Mouse (Mus musculus) liver (tissue): ENCODE data around the gene Slc9a8.
A peak's percentile ranks its signal among the peaks of the same experiment; 100 is the strongest.

Experiments
- DNase-seq: peaks from one replicate; pipeline ENCODE4 v3.0.0-alpha.2; 2020; ENCODE audit warnings: mixed read lengths

Gene Slc9a8

DNA sequence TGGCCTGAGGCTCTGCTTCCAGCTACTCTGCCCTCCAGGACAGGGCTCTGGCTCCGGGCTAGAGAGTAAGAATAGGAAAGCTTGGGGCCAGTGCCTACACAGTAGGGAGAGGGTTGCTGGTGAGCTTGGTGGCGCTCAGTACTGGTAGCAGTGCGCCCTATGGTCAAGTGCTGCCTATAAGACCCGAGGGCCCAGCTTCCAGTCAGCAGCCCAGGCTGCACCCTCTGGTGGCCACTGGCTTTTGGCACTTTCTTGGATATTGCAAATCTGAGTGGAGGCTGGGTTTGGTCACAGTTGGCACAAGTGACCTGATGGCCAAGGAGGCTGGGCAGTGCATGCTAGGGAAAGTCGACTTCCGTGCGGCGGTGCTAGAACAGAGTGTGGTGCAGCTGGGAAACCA lies 29.1 kb downstream of the Slc9a8 start:
- DNase-seq, result no peak

DNA sequence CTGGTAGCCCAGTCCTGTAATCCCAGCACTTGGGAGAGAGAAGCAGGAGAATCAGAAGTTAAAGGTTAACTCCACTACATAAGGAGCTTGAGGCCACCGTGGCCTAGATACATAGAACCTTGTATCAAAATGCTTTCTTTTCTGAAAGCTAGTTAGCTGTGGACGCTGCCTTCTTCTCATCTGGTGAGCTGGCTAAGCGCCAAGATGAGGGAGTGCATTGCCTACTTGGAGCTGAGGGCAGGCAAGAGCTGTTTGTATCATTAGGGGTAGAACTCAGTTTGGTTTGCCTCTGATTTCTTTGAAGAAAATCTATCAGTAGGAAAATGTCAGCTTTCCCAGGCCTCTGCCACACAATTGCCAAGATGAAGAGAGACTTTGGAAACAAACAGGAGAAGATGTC lies 32.3 kb downstream of the Slc9a8 start:
- no peak for DNase-seq

DNA sequence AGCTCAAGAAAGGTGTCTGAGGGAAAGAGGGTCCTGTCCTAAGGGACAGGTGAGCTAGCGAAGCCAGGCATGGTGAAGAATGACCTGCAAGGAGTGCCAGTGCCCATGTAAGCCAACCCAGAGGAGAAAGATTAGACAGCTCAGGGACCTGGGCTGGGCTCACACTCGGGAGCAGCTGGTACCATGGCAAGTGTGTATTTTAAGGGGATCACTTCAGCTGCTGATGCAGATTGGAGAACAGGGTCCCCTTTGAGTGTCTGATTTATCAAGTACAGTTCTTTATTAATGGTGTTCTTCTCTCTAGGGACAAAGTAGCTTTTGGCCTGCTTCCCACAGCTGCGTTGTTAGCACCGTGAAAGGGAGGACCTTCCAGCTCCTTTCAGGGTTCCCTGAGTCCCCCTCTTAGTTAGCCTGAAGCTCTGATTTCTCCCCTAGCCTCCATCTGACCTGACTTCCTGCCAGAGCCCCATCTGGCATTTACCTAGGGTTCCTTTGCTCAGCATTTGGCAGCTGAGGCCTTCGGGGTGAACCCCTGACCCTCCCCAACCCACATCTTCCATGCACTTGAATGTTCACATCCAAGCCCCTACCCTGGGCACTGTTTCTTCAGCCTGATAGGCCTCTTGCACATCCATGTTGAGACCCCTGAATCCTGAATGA lies 35.0 kb downstream of the Slc9a8 start:
- no peak for DNase-seq

DNA sequence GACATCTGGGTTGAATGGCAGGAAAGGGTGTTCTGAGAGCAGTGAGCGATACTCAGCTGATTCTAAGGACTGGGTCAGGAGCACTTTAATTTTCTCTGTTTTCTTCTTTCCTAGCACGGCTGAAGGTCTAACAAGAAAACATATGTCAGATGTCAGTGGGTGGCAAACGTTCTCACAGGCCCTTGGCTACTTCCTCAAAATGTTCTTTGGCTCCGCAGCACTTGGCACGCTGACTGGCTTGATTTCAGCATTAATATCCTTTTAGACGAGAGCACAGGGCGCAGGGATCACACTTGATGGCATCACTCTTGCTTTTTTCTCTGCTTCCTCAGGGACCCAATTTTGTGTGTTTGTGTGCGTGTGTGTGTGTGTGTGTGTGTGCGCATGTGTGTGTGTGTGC lies 35.7 kb downstream of the Slc9a8 start:
- no peak for DNase-seq

DNA sequence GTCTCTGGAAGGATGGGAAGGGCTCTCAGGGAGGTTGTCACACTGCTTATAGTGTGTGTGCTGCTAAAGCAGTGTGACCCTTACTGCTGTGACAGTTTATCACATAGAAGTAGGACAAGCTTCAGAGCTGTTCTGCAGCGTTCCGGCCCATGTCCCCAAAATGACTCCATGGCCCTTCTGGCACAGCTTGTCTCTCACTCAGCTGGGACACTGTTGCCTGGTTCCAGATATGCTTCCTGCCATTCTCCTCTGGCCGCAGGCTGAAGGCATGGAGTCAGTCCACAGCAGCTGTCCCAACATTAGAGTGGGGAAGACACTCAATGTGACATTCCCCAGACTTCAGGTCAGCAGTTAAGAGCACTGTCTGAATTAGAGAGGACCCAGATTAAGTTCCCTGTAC lies 37.0 kb downstream of the Slc9a8 start:
- no peak for DNase-seq

DNA sequence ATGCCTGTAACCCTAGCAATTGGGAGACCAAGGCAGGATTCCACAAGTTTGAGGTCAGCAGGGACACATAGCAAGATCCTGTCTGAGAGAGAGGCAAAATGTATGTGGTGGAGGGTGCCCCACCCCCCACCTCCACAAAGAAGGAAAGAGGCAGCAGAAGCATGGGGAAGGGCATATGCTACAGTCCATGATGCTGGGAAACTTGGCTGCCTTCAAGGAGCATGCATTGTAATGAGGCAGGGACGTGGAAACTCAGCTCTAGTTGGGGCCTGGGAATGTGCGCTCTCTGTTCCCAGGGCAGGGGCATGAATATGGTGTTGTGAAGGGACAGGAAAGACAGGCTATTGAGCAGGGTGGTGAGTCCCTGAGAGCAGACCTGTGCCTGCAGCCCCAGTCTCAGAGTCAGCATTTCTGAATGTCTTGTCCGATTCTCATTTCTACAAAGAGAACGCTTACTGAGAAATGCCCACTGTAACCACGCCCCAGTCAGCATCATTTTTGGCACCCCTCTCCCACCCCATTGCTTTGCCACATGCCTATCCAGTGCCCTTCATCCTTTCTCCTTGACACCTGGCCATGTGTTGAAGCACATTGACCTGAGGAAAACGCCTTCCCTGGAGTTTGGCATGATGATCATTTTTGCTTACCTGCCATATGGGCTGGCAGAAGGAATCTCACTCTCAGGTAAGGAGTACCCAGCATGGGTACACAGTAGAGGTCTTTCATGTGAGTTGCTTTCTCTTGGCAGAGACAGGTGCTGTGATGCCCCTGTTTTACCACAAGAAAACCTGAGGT lies 37.8 kb downstream of the Slc9a8 start:
- no peak for DNase-seq

DNA sequence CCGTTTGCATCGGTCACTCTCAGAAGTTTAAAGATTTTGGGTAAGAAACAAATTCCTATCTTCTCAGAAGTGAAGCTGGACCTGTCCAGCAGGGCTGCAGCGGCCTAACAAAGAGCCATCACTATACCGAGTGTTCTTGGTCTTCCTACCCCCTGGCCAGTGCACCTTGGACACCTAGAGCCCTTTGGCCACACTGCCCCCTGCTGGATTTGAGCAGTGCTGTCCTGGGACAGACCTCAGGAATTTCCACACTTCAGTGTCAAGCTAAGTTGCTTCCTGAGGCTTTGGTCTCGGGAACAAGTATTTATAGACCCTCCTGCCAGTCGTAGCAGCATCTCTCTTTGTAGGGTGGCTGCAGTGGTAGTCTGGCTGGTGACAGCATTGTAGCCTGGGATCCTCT lies 41.4 kb downstream of the Slc9a8 start:
- peak; percentile 81 for DNase-seq

DNA sequence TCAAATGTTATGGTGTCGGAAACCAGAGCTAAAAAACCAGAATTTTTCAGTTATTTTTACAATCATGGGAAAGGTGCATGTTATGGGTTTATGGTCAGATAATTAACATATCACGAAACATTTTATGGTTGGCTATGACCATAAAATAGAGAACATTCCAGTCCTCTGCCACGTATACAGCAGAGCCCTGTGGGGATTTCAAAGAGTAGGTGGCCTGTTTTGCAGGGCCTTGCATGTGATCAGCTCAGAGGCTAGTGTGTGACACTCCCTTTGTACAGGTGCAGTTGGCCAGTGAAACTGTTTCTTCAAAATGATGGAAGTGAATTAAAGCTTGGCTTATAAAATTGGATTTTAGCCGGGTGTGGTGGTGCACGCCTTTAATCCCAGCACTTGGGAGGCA lies 42.3 kb downstream of the Slc9a8 start:
- no peak for DNase-seq

DNA sequence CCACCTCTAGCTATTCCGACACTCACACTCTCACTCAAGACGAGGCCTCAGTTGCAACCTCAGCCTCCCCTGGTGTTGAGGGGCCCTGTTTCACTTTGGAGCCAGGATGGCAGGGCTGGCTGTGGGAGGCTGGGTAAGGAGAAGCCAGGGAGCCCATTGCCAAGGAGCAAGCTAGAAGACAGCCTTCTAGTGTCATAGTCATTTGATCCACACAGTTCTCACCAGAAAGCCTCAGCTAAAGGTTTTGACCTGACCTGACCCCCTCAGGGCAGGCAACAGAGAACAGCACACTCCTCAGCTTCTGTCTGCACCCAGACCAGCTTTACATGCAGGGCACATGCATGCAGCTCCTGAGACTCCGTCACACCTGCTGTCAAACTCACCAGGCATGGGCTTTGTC lies 44.4 kb downstream of the Slc9a8 start:
- no peak for DNase-seq

DNA sequence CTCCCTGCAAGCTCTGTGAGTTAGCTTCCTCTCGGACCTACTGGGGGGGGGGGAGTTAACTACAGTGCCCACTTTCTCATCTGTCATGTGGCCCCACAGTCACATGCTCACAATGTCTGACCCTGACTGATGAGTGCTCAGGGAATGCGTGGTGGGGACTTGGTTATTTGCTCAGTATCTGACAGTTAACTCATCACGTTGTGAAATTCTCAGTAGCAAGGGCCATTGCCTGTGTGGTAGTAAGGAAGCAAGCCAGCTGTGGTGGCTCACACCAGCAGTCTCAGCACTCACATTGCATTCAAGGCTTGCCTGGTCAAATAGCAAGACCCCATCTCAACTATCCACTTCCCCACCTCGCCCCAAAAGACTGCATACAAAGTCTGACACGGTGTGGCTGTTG lies 45.7 kb downstream of the Slc9a8 start:
- DNase-seq, result no peak

DNA sequence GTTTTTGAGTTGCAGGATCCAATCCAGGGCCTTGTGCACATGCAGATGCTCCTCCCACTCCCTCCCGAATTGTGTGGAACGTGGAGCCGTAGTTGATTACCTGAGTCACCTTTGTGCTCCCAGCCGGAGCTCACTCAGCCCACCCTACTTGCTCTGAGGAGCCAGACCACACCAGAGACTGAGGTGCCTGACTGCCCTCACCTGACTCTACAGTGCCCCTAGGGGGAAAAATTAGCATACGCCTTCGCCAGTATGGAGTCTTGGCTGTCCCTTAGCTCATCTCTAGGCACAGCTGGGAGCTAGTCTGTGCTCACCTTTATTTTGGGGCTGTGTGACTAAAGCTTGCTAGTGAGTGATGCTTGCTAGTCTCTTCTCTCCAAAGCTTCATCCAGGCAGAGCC lies 46.9 kb downstream of the Slc9a8 start:
- no peak for DNase-seq

DNA sequence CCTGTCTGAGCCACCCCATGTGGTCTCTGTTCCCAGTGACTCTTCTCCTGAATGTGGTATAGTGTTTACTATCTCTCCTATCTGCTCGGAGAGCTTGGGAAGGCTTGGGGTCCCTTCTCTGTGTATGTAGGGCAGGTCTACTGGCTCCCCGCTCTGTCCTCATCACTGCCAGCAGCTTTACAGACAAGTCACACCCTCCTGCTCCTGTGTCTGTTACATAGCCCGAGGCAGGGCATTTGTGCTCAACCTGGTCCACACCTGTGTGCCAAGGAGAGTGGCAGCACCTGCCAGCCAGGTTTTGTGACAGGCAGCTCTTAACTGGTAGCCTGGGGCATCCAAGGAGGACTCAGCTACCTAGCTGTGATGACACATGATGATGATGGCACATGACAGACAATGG lies 49.1 kb downstream of the Slc9a8 start:
- DNase-seq, result no peak

DNA sequence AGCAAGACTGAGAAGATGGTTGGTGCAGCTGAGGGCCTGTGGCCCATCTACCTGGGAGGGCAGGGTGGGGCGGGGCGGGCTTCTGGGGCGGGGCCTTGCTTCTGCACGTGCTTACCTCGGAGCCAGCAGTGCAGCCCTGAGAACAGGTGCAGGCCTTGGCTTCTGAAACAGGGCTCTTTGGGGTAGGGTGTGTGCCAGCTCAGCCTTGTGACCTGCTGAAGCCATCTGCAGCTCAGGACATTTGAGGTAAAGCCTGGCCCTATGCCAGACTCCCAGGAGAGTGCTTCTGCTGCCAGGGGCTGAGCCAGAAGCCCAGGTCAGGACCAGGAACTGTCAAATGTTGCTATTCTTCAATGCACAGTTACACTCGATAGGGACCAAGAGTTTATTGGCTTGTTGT lies 50.1 kb downstream of the Slc9a8 start:
- DNase-seq, result no peak

DNA sequence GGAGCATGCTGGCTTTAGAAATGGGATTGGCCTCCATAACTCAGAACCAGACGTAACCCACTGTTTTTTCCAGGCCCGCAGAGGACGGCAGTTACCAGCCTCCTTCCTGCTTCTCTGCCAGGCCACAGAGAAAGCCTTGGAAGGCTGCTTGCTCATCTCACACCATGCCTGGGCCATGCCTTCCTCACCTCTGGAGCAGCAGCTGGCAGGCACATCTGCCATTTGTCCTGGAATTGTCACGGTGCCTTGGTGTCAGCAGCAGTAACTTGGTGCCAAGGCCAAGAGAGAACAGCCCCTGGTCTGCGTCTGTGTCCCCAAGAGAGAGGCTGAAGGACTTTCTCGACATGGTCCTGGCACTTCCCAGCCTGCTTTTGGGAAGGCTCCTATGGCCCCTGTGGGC lies 52.7 kb downstream of the Slc9a8 start:
- no peak for DNase-seq

DNA sequence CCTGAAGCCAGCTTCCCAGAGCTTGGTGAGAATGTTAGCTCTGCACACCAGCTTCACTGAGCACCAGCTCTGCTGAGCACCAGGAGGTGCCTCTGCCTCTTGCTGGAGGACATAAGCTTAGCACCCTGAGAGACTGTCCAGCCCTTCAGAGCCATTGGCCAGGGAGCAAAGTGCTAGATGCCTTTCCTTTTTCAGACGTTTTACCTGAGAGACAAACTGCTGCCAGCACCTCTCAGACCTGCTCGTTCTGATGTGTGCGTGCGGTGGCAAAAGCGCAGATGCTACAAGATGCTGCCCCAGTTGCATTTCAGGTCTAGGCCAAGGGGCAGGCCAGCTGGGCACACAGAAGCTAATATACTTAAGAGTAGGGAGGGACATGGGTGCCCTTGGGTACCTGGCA lies 54.1 kb downstream of the Slc9a8 start:
- DNase-seq, result no peak

DNA sequence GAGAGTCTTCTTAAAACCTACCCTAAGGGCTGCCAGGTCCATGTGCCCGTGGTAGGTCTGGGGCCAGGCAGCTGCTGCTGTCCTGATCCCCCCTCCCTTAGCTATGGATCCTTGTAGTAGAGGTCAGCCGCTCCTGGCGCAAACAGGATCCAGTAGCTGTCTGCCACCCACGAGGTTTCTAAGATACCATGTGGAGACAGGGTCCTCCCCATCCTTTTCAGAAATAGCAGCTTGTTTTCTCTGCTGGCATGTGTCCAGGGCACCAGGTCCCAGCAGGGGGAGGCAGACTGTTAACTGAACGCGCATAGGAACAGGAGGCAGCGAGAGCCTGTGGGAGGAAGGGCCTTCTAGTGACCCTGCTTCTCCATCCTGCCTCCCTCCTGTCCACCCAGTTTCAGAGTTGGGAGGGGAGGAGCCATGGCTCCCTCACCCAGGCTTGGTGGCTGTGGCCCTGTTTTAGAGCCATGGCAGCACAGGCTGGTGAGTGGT lies 54.7 kb downstream of the Slc9a8 start:
- DNase-seq, result peak; percentile 55

DNA sequence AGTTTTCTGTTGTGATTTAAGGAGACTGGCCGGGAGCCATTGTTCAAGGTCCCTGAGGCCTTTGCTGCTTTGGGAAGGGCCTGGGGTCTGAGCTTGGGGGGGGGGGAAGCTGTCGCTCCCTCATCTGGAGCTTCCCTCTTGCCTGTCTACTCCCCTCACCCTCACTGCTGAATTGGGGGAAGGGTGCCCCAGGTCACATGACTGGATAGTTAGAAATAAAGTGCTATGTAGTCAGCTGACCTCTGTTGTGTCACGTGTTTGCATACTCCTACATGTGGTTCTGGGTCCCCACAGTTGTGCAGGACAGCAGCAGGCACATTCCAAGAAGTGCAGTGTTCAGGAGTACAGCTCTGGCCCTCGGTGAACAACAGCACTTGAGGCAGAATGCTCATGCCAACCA lies 55.2 kb downstream of the Slc9a8 start:
- no peak for DNase-seq

DNA sequence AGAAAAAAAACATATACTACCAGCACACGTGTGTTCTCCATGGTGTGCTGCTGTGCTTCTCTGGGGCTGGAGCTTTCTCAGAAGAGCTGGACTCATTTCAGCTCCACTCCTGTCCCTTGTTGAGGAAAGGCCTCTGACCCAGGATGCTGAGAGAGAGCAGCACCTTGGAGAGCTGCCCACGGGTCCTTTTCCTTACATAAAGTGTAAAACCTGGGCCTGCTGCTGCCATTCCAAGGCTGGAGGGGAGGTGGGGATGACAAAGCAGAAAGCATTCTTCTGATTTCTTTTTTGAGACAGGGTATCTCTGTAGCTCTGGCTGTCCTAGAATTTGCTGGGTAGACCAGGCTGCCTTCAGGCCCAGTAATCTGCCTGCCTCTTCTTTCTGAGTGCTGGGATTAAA lies 56.6 kb downstream of the Slc9a8 start:
- DNase-seq, result no peak

DNA sequence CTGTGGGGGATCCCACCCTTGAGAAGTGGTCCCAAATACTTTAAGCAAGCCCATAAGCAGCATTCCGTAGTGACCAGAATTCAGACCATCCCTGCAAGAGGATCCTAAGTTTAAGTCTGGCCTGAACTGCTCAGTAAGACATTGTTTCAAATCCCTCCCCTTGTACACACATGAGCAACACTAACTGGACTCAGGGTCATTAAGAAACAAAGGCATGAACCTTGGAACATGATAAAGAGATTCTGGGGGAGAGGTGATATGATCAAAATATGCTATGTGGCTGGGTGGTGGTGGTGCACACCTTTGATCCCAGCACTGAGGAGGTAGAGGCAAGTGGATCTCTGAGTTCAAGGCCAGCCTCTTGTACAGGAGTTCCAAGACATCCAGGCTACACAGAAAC lies 58.0 kb downstream of the Slc9a8 start:
- no peak for DNase-seq

DNA sequence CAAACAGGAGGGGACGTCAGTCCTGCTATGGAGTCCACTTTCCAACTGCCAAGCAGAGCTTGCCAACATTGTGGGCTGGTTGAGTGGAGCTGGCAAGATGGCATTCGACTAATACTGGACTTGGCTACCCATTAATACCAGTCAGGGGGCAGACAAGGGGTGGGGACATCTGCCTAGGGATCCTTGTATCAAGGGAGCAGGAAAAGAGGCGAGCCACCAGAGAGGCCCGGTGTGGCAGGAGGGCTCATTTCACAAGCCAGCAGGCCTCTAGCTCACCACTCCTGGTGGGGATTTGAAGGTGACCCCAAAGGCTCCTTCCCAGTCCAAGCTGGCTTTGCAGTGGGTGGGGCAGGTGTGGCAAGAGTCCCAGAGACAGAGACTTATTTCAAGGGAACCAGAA lies 61.2 kb downstream of the Slc9a8 start:
- no peak for DNase-seq

DNA sequence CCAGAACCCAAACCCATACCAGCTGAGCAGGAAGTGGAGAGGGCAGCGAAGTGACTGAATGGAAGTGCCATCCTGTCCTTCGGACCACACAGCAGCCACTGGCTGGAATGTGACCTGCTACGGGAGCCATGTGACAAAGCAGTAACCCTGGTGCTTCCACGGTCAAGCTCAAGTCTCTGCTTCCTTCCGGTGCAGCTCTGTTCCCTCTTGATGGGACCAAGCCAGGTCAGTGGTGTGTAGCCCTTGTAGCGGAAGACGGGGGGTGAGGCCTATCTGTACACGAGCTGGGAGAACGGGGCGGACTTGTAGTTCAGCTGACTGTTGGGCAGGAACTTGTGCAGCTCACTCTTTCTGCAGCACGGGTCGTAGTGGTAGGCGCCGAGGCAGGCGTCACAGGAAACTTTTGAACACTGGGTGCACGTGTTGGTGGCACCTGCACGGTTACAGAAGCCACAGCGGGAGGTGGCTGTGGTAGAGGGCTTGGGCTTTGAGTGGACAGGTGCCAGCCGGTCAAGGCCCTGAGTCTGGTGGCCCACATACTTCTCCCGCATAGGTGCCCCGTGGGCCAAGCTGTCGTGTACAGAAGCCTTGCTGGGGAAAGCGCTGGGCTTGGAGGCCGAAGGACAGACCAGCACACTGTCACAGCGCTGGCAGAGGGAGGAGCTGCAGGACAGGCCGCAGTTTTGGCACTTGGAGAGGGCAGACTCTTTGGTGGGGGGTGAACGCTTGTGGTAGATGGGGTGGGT lies 61.7 kb downstream of the Slc9a8 start:
- no peak for DNase-seq

DNA sequence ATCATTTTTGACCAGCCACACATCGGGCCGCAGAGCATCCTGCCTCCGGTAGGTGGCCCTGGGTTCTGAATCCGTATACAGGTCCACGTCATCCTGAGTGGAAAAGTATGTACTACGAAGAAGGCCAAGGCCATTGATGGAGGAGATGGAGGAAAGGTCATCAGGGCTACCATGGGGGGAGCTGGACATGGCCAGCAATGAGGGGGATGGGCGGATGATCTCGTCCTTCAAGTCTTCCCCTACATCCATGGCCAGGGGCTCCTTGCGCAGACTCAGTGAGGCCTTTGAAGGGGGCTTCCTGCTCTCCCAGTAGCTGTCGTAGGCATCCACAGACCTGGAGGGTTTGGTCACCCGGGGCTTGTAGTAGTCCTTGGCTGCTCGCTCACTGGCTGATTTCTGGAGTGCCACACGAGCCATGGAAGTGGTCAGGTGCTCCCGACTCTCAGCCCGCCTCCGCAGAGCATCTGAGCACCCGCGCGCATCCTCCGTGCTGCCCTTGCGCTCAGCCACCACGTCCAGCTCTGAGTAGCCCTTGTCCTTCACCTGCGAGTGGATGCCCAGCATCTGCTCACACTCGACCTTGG lies 62.4 kb downstream of the Slc9a8 start:
- DNase-seq, result no peak

DNA sequence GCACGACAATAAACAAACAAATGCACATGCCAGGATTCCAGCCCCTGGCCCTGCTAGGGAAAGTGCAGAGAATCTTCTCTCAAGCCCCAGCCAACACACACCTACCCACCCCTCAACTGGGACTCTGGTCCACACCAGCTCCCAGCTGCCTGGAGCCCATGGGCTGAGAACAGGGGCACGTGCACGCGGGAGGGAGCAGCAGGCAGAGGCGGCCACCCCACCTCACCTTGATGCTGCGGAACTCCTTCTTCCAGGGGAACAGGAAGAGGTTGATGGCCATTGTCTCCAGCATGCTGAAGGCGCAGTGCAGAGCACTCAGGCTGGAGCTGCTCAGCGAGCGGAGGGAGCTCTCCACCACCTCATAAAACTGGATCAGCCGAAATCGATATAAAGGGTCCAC lies 63.4 kb downstream of the Slc9a8 start:
- DNase-seq, result no peak
